Mouse (Mus musculus) heart, adult 2 months (tissue): ENCODE results near the gene Irf8.

Experiments used
- CTCF ChIP-seq: fragments of 200-600 bp; IDR thresholded peaks from 2 replicates; pipeline ENCODE4 v1.8.1; 2022; ENCODE audit warnings: antibody characterized with exemption, mild to moderate bottlenecking, moderate library complexity
- EP300 ChIP-seq: fragments of 200-500 bp; IDR thresholded peaks from 2 replicates; pipeline ENCODE4 v1.6.1; 2011; ENCODE audit warnings: low read depth, low read length, control low read depth; ENCODE audit not compliant: insufficient read depth
- POLR2A ChIP-seq: fragments of 200-500 bp; IDR thresholded peaks from 2 replicates; pipeline ENCODE4 v1.6.1; 2011; ENCODE audit warnings: mild to moderate bottlenecking, low read depth, low read length, control low read depth; ENCODE audit not compliant: insufficient read depth

DNA sequence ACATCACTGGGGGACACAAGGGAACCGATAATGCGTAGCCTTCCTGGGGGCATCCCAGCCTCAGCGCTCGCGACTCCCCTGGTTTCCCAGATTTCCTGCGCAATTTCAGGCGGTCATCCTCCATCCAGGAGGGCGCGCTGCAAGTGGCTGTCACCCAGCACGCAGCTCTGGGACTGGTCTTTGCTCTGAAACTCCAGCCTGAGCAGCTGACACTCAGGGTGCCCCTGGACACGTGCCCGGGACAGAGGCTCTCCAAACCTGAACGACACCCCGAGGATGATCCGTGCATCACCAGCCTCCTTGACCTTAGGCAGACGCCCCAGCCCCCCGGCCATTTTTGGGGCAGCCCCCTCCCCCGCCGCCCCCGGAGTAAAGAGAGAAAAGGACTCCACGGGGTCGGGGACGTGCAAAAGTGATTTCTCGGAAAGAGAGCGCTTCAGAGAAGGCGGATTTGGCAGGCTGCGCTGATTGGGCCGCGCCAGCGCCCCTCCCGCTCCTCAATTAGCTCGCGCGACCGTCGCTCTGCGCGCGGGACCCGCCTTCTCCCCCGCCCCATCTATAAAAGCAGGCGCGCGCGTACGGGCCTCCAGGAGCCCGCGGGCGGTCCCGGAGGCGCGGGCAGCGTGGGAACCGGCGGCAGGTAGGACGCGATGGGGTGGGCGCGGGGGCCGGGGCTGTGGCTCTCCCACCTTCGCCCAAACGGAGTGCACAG is at the start of gene Irf8:
- TF ChIP-seq CTCF (peak; percentile 47), POLR2A (peak; percentile 79), EP300 (no peak)
